ENCODE assay signal across 15 mouse cellular contexts in the genomic region with DNA sequence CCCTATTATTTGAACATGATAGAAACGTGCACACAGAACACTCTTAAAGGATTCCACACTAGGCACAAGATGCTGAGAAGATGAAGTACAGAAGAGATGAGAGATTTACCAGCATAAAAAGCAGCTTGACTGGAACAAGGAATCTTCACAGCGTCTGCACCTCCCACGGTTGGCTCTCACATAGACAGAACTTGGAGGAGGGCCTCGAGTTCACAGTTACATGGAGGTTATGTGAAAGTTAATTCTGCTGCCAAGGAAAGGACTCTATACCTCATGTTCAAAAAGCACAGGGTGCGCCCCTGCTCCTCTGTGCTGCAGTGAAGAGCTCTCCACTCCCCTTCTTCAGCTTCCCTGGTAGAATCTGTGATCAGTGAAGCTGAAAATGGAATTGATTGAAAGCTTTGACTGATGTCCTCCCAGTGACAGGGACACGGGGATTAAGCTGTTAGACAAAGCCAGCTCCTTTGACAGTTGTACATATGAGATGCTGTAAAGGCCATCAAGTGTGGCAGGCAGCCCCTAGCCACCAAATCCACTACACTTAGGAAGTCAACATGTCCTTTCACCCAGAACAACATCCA.
A peak's percentile ranks its signal among the peaks of the same experiment; 100 is the strongest.
DNase-seq lines count a peak whose midpoint lies in the region; ATAC-seq lines count a peak whose summit lies in the region.
"Had no signal": no experiment of that assay in that cellular context is flagged by ENCODE, and none has a peak within 500 bp of the region (broad histone marks: within the 10 kb centered on the region; RNA-seq: fewer than 3 reads in every experiment).

No protein-coding gene starts in this region.

- H3K4me2 ChIP-seq in forebrain, embryonic 16.5 days (ENCODE audit: low read length), result no peak overlapping the region
- no peak overlapping the region for H3K4me2 ChIP-seq in forebrain, embryonic 11.5 days (ENCODE audit: low read depth, low read length, severe bottlenecking)
- H3K4me2 ChIP-seq in hindbrain, embryonic 12.5 days (replicated peaks), result no peak overlapping the region
- no peak overlapping the region for H3K4me2 ChIP-seq in intestine, embryonic 15.5 days (replicated peaks)
- H3K4me2 ChIP-seq: embryonic facial prominence, embryonic 12.5 days; limb, embryonic 12.5 days; neural tube, embryonic 12.5 days had no signal

- no peaks in the 10 kb centered on the region for H3K9me3 ChIP-seq in forebrain, embryonic 16.5 days (ENCODE audit: control insufficient read depth, low read length)
- H3K9me3 ChIP-seq in forebrain, embryonic 11.5 days (ENCODE audit: control insufficient read depth, low read length), result no peaks in the 10 kb centered on the region
- no peaks in the 10 kb centered on the region for H3K9me3 ChIP-seq in hindbrain, embryonic 12.5 days (replicated peaks)
- H3K9me3 ChIP-seq in intestine, embryonic 15.5 days, result no peaks in the 10 kb centered on the region
- H3K9me3 ChIP-seq: embryonic facial prominence, embryonic 12.5 days; limb, embryonic 12.5 days; neural tube, embryonic 12.5 days had no signal

- H3K27ac ChIP-seq in forebrain, embryonic 16.5 days (ENCODE audit: low read length), result peak overlapping the region; percentile 17; the same call in 1 of the 2 replicates
- H3K27ac ChIP-seq in forebrain, embryonic 11.5 days (ENCODE audit: low read depth, low read length), result no peak overlapping the region
- peak overlapping the region; percentile 44; the same call in 1 of the 2 replicates for H3K27ac ChIP-seq in hindbrain, embryonic 12.5 days
- H3K27ac ChIP-seq in intestine, embryonic 15.5 days, result no peak overlapping the region
- H3K27ac ChIP-seq: embryonic facial prominence, embryonic 12.5 days; limb, embryonic 12.5 days; neural tube, embryonic 12.5 days had no signal

- no peak overlapping the region for H3K4me3 ChIP-seq in forebrain, embryonic 16.5 days (replicated peaks; ENCODE audit: low read length)
- no peak overlapping the region for H3K4me3 ChIP-seq in forebrain, embryonic 11.5 days (ENCODE audit: low read depth, low read length)
- no peak overlapping the region for H3K4me3 ChIP-seq in hindbrain, embryonic 12.5 days
- H3K4me3 ChIP-seq in intestine, embryonic 15.5 days (replicated peaks), result no peak overlapping the region
- H3K4me3 ChIP-seq: embryonic facial prominence, embryonic 12.5 days; limb, embryonic 12.5 days; neural tube, embryonic 12.5 days had no signal

- no peaks in the 10 kb centered on the region for H3K27me3 ChIP-seq in forebrain, embryonic 16.5 days (replicated peaks; ENCODE audit: control insufficient read depth, insufficient read depth, low read length)
- H3K27me3 ChIP-seq in forebrain, embryonic 11.5 days (ENCODE audit: control insufficient read depth, insufficient read depth, low read length), result no peaks in the 10 kb centered on the region
- H3K27me3 ChIP-seq in hindbrain, embryonic 12.5 days, result no peaks in the 10 kb centered on the region
- no peaks in the 10 kb centered on the region for H3K27me3 ChIP-seq in intestine, embryonic 15.5 days (replicated peaks)
- H3K27me3 ChIP-seq: embryonic facial prominence, embryonic 12.5 days; limb, embryonic 12.5 days; neural tube, embryonic 12.5 days had no signal

- ATAC-seq in forebrain, embryonic 16.5 days, result no peak
- ATAC-seq in forebrain, embryonic 11.5 days (replicated peaks; ENCODE audit: low FRiP score), result no peak
- no peak for ATAC-seq in hindbrain, embryonic 12.5 days (ENCODE audit: low FRiP score)
- no peak for ATAC-seq in intestine, embryonic 15.5 days

- no peaks in the 10 kb centered on the region for H3K36me3 ChIP-seq in forebrain, embryonic 16.5 days (ENCODE audit: control insufficient read depth, insufficient read depth)
- H3K36me3 ChIP-seq in forebrain, embryonic 11.5 days (ENCODE audit: control insufficient read depth, insufficient read depth, low read length), result no peaks in the 10 kb centered on the region
- H3K36me3 ChIP-seq in hindbrain, embryonic 12.5 days, result no peaks in the 10 kb centered on the region
- no peaks in the 10 kb centered on the region for H3K36me3 ChIP-seq in intestine, embryonic 15.5 days
- H3K36me3 ChIP-seq: embryonic facial prominence, embryonic 12.5 days; limb, embryonic 12.5 days; neural tube, embryonic 12.5 days had no signal

- peaks cover 27% of the 10 kb centered on the region for H3K4me1 ChIP-seq in forebrain, embryonic 16.5 days (replicated peaks; ENCODE audit: control insufficient read depth, insufficient read depth, low read length)
- H3K4me1 ChIP-seq in forebrain, embryonic 11.5 days (replicated peaks; ENCODE audit: control insufficient read depth, insufficient read depth, low read length), result peaks cover 6% of the 10 kb centered on the region
- H3K4me1 ChIP-seq in hindbrain, embryonic 12.5 days, result peaks cover 11% of the 10 kb centered on the region
- H3K4me1 ChIP-seq in intestine, embryonic 15.5 days (replicated peaks), result no peaks in the 10 kb centered on the region
- H3K4me1 ChIP-seq: embryonic facial prominence, embryonic 12.5 days; neural tube, embryonic 12.5 days had no signal

- no peak for DNase-seq in forebrain, embryonic 11.5 days (ENCODE audit: low spot score)
- DNase-seq in brain, adult 2 months (ENCODE audit: low read depth, low spot score), result peak; percentile 90
- peak; percentile 70 for DNase-seq in retina, embryonic 14.5 days (ENCODE audit: low spot score)
- DNase-seq in gastrocnemius, postnatal 25 days, result no peak
- DNase-seq in heart, adult 18-20 months, result no peak
- DNase-seq: B cell, adult 2 months; gastrocnemius, postnatal 10 days; kidney, adult 11 months; lung, adult 2 months had no signal

- H3K9ac ChIP-seq in forebrain, embryonic 16.5 days (replicated peaks; ENCODE audit: low read depth, low read length), result no peak overlapping the region
- no peak overlapping the region for H3K9ac ChIP-seq in forebrain, embryonic 11.5 days (ENCODE audit: low read length)
- H3K9ac ChIP-seq in hindbrain, embryonic 12.5 days, result no peak overlapping the region
- H3K9ac ChIP-seq in intestine, embryonic 15.5 days, result no peak overlapping the region
- H3K9ac ChIP-seq: embryonic facial prominence, embryonic 12.5 days; limb, embryonic 12.5 days; neural tube, embryonic 12.5 days had no signal

- WGBS in forebrain, embryonic 16.5 days, result 31% methylated on average over 6 of the region's 6 CpGs
- WGBS in forebrain, embryonic 11.5 days, result 40% methylated on average over 6 of the region's 6 CpGs
- WGBS in hindbrain, embryonic 12.5 days, result 57% methylated on average over 6 of the region's 6 CpGs
- 75% methylated on average over 6 of the region's 6 CpGs for WGBS in intestine, embryonic 15.5 days

Comparison
In these comparisons a context has a peak if more than half of its experiments do, and no peak if none do; other contexts are left out.
1. H3K27ac ChIP-seq: peak in forebrain, embryonic 16.5 days (single experiment) and hindbrain, embryonic 12.5 days (single experiment); none in forebrain, embryonic 11.5 days (single experiment) and intestine, embryonic 15.5 days (single experiment).
2. DNase-seq: peak in brain, adult 2 months (single experiment) and retina, embryonic 14.5 days (single experiment); none in forebrain, embryonic 11.5 days (single experiment), gastrocnemius, postnatal 25 days (single experiment) and heart, adult 18-20 months (0 of 2).